Mouse (Mus musculus) limb, embryonic 11.5 days (tissue): ENCODE data around the gene Smc1a. TPM values are rescaled to one million over a fixed set of nuclear protein-coding genes. Genes with fewer than 3 reads are reported as not detected.
A peak's percentile ranks its signal among the peaks of the same experiment; 100 is the strongest.

Source experiments
- ATAC-seq: fragments of 200-750 bp; cut with Nextera tagmentation; 2 replicates; pipeline ENCODE4 v1.8.0; 2017; ENCODE audit warnings: low read depth; ENCODE audit not compliant: insufficient number of reproducible peaks, low FRiP score, low TSS enrichment
- DNase-seq: peaks from one replicate; pipeline ENCODE4 v3.0.0-alpha.2; 2015; ENCODE audit warnings: low spot score
- H3K27ac ChIP-seq: fragments of 300-500 bp; sonication (generic); replicated peaks from 2 replicates; pipeline ENCODE4 v1.5.1; 2014; ENCODE audit warnings: low read depth, mild to moderate bottlenecking, low read length
- H3K27me3 ChIP-seq: fragments of 300-500 bp; sonication (generic); 2 replicates; pipeline ENCODE4 v1.6.1; 2014; ENCODE audit warnings: mild to moderate bottlenecking, low read length, mixed read lengths; ENCODE audit not compliant: control insufficient read depth, insufficient read depth
- H3K36me3 ChIP-seq: fragments of 300-500 bp; sonication (generic); 2 replicates; pipeline ENCODE4 v1.6.1; 2014; ENCODE audit warnings: mild to moderate bottlenecking, low read length, moderate library complexity, mixed read lengths; ENCODE audit not compliant: control insufficient read depth, insufficient read depth
- H3K4me1 ChIP-seq: fragments of 300-500 bp; sonication (generic); 2 replicates; pipeline ENCODE4 v1.6.1; 2014; ENCODE audit warnings: low read length, mixed read lengths; ENCODE audit not compliant: control insufficient read depth, insufficient read depth
- H3K4me2 ChIP-seq: fragments of 300-500 bp; sonication (generic); 2 replicates; pipeline ENCODE4 v1.6.1; 2014; ENCODE audit warnings: low read depth, mild to moderate bottlenecking, moderate library complexity; ENCODE audit not compliant: severe bottlenecking
- H3K4me3 ChIP-seq: fragments of 300-500 bp; sonication (generic); 2 replicates; pipeline ENCODE4 v1.5.1; 2014; ENCODE audit warnings: low read depth, low read length
- H3K9ac ChIP-seq: fragments of 300-500 bp; sonication (generic); 2 replicates; pipeline ENCODE4 v1.6.1; 2014; ENCODE audit warnings: mild to moderate bottlenecking, low read length
- H3K9me3 ChIP-seq: fragments of 300-500 bp; sonication (generic); 2 replicates; pipeline ENCODE4 v1.6.1; 2016; ENCODE audit warnings: low read length; ENCODE audit not compliant: control insufficient read depth
- WGBS: fragments of 180-500 bp; shearing (Covaris S2); extraction: QIAGEN DNeasy Blood & Tissue Kit; methylation state at CpG from one replicate; pipeline ENCODE4 v1.1.7; 2014; 5-methylcytosine and 5-hydroxymethylcytosine counted together
- polyA plus RNA-seq: library from polyadenylated mRNA; unstranded; fragments of >200 nt; fragmentation: Nextera tagmentation; extraction: Ambion mirVana; gene quantifications from 2 replicates; pipeline ENCODE4 v1.2.1, GENCODE M21; 2014

The Smc1a gene
- polyA plus RNA-seq, 1 experiment from 2014 or later, result 138 TPM

DNA sequence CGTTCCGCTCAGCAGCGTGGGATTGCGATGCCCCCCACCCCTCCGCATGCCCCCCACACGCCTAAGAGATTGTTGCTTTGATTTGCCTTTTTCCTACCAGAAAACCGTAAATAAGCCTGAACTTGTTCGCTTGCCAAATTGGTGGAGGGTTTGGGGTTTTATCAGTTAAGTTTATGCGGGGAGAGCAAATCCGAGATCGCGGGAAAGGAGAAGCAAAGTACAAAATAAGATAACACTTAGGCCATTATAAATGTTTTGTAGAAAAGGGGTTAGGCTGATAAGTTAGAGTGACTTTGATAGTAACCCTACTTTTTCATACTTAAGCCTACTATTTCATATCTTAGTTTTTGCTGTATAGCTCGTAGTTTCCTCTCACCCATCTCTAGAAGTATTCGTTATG, 958 bp downstream of the Smc1a start:
- no peaks in the 10 kb centered on the region for H3K9me3 ChIP-seq
- no peak for DNase-seq
- H3K27me3 ChIP-seq, result 0 out of 2 replicates have a peak, but pooled peaks cover 9% of the 10 kb centered on the region
- H3K4me1 ChIP-seq, result no peaks in the 10 kb centered on the region
- ATAC-seq, result no peak
- H3K36me3 ChIP-seq, result no peaks in the 10 kb centered on the region
- WGBS, result 29% methylated on average over 14 of the region's 14 CpGs
- H3K9ac ChIP-seq, result peak overlapping the region; percentile 68
- peak overlapping the region; percentile 51 for H3K4me3 ChIP-seq
- H3K27ac ChIP-seq, result peak overlapping the region; percentile 73; the same call in 1 of the 2 replicates
- peak overlapping the region; percentile 48 for H3K4me2 ChIP-seq

DNA sequence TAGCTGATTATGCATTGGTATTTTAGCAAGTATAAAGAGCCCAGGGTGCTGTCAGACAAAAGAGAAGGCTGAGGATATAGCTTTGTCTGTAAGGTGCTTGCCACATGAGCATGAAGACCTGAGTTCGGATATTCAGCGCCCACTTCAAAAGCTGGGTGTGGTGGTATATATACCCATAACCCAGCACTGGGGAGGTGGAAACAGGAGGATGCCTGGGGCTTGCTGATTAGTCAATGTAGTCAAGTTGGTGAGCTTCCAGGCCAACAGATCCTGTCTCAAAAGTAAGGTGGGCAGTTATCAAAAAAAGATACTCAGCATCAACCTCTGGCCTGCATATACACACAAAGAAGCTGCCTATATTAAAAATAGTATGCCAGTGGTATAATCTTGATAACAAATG, 3.1 kb downstream of the Smc1a start:
- ATAC-seq (no peak), DNase-seq (no peak)
- Histone ChIP-seq H3K9ac (no peak overlapping the region), H3K9me3 (no peaks in the 10 kb centered on the region), H3K27ac (no peak overlapping the region), H3K36me3 (no peaks in the 10 kb centered on the region; the same call in 1 of the 2 replicates), H3K4me3 (no peak overlapping the region), H3K4me1 (no peaks in the 10 kb centered on the region), H3K4me2 (no peak overlapping the region), H3K27me3 (0 out of 2 replicates have a peak, but pooled peaks cover 12% of the 10 kb centered on the region)
- WGBS, result 88% methylated on average over 2 of the region's 2 CpGs

DNA sequence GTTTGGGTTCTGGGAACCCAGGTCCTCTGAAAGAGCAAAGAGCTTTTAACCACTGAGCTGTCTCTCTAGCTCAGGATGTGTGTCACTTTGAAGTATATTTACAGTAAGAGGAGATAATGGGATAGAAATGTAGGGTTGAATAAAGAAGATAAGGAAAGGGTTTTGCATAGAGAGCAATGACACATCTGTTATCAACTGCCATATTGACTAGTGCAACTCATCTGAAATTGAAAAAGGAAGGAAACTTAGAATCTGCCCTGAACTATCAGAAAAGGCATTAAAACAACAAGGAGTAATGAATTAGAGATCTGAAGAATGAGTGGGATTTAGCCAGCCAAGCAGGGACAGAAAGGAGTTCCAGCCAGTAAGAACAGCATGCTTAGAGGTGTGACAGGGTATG, 23.6 kb downstream of the Smc1a start:
- Histone ChIP-seq H3K4me1 (no peaks in the 10 kb centered on the region), H3K36me3 (no peaks in the 10 kb centered on the region; the same call in 1 of the 2 replicates), H3K9me3 (no peaks in the 10 kb centered on the region), H3K4me2 (no peak overlapping the region), H3K9ac (no peak overlapping the region), H3K27me3 (peaks cover 2% of the 10 kb centered on the region; the same call in 1 of the 2 replicates), H3K4me3 (no peak overlapping the region), H3K27ac (no peak overlapping the region)
- DNase-seq (no peak), ATAC-seq (no peak)

DNA sequence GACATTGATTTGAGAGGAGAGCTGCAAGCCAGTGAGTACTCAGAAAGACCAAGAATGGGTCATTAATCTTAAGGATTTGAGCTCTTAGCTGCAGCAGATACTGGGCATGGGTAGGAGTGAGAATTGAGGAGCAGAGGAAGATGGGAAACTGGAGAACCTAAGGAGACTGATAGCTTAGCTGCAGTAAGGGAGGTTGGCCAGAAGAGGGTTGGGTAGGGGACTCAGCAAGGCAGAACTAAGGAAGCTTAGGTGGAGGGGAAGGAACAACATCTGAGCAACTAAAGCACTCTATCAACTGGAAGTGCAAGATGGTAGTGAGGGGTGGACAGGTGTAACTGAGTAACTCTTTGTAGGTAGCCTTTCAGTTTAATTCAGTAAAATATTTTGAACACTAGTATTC, 31.0 kb downstream of the Smc1a start:
- Histone ChIP-seq H3K9ac (no peak overlapping the region), H3K4me3 (no peak overlapping the region), H3K27ac (no peak overlapping the region), H3K27me3 (peaks cover 6% of the 10 kb centered on the region; the same call in 1 of the 2 replicates), H3K4me1 (no peaks in the 10 kb centered on the region), H3K4me2 (no peak overlapping the region), H3K36me3 (no peaks in the 10 kb centered on the region), H3K9me3 (no peaks in the 10 kb centered on the region)
- DNase-seq (no peak), ATAC-seq (no peak)

DNA sequence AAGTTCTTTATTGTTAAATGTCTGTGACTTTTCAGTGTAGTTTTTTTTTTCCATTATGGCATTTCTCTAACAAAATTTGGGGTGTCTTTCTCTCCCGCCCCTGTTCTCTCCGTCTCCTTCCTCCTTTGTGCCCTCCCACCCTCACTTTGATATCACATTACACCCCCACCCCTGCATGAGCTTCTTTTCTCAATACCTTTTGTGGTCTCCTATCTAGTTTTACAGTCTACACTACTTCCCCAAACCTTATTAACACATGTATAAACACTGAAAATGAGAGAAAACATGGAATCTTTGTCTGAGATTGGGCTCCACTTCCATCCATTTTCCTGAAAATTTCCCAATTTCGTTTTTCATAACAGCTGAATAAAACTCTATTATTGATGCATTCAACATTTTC, 36.3 kb downstream of the Smc1a start:
- no peaks in the 10 kb centered on the region for H3K4me1 ChIP-seq
- H3K27ac ChIP-seq, result no peak overlapping the region
- no peak for ATAC-seq
- H3K4me2 ChIP-seq, result no peak overlapping the region
- H3K36me3 ChIP-seq, result no peaks in the 10 kb centered on the region
- H3K27me3 ChIP-seq, result no peaks in the 10 kb centered on the region
- H3K4me3 ChIP-seq, result no peak overlapping the region
- DNase-seq, result no peak
- H3K9ac ChIP-seq, result no peak overlapping the region
- H3K9me3 ChIP-seq, result no peaks in the 10 kb centered on the region
- 68% methylated on average over 3 of the region's 3 CpGs for WGBS

DNA sequence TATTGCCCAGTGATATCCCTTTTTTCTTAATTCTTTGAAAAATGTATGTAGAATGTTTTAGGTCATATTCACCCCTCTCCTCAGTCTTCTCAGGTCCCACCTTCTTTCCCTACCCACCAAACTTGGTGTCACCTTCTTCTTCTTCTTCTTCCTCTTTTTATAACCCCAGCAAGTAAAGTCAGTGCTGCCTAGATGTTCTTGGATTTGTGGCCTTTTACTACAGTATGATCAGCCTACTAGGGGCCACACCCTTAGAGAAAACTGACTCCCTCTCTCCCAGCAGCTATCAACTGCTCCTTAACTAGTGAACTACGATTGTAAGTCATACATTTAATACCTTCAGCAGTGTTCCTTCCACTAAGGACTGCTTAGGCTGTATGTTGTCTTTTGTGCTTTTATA, 37.9 kb downstream of the Smc1a start:
- Histone ChIP-seq H3K9ac (no peak overlapping the region), H3K9me3 (no peaks in the 10 kb centered on the region), H3K4me1 (no peaks in the 10 kb centered on the region), H3K4me3 (no peak overlapping the region), H3K27me3 (peaks cover 2% of the 10 kb centered on the region; the same call in 1 of the 2 replicates), H3K36me3 (no peaks in the 10 kb centered on the region), H3K4me2 (no peak overlapping the region), H3K27ac (no peak overlapping the region)
- no peak for ATAC-seq
- WGBS, result 89% methylated on average over 1 of the region's 1 CpGs
- no peak for DNase-seq

DNA sequence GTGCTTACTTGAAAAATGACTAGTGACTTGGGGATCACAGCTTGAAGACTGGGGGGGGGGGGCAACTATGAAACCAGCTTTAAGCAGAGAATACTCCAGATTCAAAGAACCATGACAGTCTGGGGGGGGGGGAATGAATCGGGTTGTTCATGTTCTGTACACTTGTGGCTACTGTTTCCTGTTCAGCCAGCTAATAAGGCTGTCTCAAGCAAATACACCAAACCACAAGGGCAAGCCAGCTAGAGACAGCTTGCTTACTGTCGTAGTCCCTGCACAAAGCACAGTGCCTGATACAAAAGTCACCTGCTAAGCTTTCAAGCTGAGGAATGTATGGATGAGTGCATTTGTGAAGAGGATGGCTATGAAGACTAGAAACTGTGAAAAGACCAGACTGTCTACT, 49.4 kb downstream of the Smc1a start:
- Histone ChIP-seq H3K9ac (no peak overlapping the region), H3K4me3 (no peak overlapping the region), H3K36me3 (no peaks in the 10 kb centered on the region; the same call in 1 of the 2 replicates), H3K27me3 (peaks cover 14% of the 10 kb centered on the region), H3K4me2 (no peak overlapping the region), H3K4me1 (no peaks in the 10 kb centered on the region), H3K27ac (no peak overlapping the region), H3K9me3 (no peaks in the 10 kb centered on the region)
- ATAC-seq, result no peak
- DNase-seq, result no peak
- WGBS, result 78% methylated on average over 2 of the region's 2 CpGs

DNA sequence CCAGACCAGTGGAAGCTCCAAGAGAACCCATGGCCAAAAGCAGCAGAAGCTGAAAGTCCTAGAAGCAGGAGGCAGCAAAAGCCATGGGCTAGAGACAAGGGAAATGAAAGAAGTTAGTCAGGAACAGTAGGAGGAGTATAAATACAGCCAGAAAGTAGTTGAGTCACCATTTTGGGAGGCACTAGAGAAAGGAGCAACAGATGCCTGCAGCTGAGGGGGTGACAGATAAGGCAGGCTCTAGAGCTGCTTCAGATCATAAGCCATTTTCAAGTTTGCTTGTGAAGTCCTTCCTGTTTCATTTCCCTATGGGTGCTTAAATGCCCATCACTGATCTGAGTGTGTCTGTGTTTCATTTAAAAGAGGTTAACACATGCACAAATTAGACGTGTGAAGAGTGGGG, 51.6 kb downstream of the Smc1a start:
- H3K4me1 ChIP-seq, result no peaks in the 10 kb centered on the region
- no peak overlapping the region for H3K4me3 ChIP-seq
- 47% methylated on average over 1 of the region's 1 CpGs for WGBS
- no peaks in the 10 kb centered on the region; the same call in 1 of the 2 replicates for H3K36me3 ChIP-seq
- H3K9me3 ChIP-seq, result no peaks in the 10 kb centered on the region
- ATAC-seq (no peak), DNase-seq (no peak)
- H3K27me3 ChIP-seq, result peaks cover 9% of the 10 kb centered on the region; the same call in 1 of the 2 replicates
- H3K27ac ChIP-seq, result no peak overlapping the region
- no peak overlapping the region for H3K9ac ChIP-seq
- no peak overlapping the region for H3K4me2 ChIP-seq
